Mouse (Mus musculus): ENCODE results near the gene 4930402K13Rik. TPM values are rescaled to one million over a fixed set of nuclear protein-coding genes. Genes with fewer than 3 reads are reported as not detected.
A peak's percentile ranks its signal among the peaks of the same experiment; 100 is the strongest.
"Not testable (repeated sequence)": the region's sequence is repeated elsewhere in the genome, so short reads cannot be mapped to it uniquely, and the experiment has no call there.

4930402K13Rik gene
- not detected for total RNA-seq (2022)

DNA sequence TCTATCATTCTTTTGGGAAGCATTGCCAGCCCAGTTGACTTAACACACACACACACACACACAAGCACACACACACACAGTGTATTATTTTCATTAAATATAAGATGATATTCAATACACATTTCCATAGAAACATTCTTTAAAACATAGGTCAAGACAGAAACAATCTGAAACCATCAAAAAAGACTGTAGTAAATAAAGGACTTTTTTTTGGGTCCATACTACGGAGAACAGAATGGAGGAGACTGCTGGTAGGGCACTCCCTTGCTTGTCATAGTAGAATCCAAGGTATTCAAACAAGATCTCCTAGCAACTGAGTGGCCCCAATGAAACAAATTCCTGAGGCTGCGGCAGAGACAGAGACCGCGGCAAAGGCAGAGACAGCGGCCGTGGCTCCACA lies at the start of gene 4930402K13Rik:
Gene 4930402K13Rik, plus strand, starts transcription at position 301 of the 400 bp plus-strand sequence.
- DNase-seq = no peak

DNA sequence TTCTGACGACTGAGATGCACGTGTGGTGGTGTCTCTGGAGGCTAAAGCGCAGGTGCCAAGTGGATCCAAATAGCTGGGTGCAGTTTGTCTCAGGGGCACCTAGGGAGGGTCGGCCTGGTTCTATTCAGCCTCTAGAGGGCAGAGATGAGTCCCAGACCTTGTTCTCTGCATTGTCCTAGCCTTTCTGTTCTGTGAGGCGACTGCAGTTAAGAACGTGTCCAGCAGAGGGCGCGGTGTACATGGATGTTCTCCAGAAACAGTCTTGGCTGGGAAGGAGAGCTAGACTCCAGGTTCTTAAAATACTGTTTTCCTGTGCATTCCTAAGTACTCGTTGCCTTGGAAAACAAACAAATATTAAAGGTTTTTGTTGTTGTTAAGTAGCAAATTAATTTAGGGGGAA lies 43.4 kb upstream of the 4930402K13Rik start:
- peak; percentile 54 for DNase-seq

DNA sequence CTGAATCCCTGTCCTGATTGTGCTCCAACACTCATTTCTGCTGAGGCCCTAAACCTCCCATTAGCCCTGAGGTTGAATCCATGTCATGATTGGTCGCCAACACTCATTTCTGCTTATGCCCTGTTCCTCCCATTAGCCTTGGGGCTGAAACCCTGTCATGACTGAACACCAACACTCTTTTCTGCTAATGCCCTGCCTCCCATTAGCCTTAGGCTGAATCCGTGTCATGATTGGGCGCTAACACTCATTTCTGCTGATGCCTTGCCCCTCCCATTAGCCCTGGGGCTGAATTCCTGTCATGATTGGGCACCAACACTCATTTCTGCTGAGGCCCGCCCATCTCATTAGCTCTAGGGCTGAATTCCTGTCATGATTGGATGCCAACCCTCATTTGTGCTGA lies 42.3 kb upstream of the 4930402K13Rik start:
- no peak for DNase-seq

DNA sequence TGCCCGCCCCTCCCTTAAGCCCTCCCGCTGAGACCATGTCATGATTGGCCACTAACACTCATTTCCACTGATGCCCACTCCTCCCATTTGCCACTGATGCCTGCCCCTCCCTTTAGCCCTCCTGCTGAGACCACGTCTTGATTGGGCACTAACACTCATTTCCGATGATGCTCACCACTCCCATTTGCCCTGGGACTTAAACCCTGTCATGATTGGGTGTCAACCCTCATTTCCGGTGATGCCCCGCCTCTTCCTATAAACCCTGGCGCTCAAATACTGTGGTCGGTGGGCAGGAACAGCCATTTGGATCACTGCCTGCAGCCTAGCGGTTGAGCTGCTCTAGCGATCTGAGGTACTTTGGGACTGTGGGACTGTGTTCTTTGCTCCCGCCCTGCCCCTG lies 41.6 kb upstream of the 4930402K13Rik start, which contains the start of gene Fthl17f:
Gene Fthl17f, plus strand, starts transcription at position 301 of the 400 bp plus-strand sequence.
- not testable (repeated sequence) for DNase-seq

DNA sequence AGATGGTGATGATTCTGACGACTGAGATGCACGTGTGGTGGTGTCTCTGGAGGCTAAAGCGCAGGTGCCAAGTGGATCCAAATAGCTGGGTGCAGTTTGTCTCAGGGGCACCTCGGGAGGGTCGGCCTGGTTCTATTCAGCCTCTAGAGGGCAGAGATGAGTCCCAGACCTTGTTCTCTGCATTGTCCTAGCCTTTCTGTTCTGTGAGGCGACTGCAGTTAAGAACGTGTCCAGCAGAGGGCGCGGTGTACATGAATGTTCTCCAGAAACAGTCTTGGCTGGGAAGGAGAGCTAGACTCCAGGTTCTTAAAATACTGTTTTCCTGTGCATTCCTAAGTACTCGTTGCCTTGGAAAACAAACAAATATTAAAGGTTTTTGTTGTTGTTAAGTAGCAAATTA lies 26.7 kb upstream of the 4930402K13Rik start:
- DNase-seq = not testable (repeated sequence)

DNA sequence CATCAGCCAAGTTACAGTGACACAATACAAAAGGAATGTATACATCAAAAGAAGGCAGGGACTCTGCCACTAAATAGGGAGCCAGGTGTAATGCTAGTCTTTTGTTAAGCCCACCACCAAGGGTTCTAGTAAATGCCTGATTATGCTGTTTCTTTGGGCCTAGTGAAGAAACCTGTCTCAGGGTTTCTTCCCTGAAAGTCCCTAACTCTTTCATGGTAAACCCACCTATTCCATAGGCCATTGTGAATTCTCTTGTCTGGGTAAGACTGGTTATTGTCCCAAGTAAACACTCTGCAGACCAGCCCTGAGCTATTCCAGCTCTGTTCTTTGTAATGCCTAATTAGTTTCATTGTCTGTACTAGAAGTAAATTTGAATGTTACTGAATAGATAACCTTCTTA lies 9.3 kb upstream of the 4930402K13Rik start:
- not testable (repeated sequence) for DNase-seq

DNA sequence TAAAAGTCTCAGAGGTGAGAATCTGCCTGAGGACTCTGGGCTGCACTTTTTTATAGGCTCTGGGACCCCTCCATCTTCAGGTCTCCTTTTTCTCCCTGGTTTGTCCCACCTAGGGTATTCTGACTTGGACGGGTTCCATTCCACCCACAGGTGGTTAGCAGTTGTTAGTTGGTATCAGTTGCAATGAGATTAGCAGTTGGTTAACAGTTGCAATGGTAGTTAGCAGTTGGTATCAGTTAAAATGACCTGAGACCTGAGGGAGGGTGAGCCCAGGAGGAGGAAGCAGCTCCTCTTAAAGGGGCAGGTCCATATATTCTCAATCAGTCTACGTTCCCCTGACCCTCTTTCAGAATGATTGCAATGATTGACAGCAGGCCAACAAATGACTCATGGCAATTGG lies 6.0 kb downstream of the 4930402K13Rik start:
- no peak for DNase-seq

DNA sequence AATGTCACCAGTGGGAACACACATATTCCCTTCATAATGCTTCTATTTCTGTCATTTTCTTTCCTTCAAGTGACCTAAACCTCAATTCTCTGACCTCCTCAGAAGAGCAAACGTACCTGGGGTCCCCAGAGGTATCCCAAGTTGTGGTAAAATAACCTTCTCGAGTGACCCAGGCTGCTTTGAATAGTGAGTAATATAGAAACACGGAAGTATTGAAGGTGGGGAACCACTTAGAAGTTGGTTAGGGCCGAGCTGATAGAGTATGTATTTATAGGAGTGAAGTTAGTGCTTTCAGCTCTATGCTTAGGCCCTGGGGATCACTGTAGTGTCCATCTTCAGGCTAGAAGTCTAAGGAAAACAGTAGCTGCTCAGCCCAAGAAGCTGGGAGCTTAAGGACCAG lies 20.6 kb downstream of the 4930402K13Rik start:
- DNase-seq = no peak

DNA sequence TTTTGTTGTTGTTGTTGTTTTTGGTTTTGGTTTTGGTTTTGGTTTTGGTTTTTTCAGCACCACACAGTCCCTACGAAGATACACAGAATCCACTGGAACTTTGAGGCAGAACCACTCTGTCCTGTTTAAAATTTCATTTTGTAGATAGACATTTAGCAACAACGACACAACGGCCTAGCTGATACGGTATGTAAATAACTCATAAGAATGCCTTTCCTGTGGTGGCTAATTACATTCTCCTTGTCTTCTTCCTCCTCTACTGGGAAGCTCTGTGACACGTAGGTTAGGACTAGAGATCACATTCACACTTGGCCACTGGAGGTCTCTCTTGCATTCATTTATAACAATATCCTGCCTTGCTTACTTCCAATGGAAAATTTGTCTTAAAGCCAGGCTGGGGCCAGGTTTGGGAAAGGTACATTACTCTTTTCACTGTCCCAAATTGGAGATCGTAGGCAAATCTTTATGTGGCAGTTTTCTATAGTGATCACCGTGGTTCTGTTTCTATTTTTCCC lies 24.0 kb downstream of the 4930402K13Rik start:
- no peak for DNase-seq

DNA sequence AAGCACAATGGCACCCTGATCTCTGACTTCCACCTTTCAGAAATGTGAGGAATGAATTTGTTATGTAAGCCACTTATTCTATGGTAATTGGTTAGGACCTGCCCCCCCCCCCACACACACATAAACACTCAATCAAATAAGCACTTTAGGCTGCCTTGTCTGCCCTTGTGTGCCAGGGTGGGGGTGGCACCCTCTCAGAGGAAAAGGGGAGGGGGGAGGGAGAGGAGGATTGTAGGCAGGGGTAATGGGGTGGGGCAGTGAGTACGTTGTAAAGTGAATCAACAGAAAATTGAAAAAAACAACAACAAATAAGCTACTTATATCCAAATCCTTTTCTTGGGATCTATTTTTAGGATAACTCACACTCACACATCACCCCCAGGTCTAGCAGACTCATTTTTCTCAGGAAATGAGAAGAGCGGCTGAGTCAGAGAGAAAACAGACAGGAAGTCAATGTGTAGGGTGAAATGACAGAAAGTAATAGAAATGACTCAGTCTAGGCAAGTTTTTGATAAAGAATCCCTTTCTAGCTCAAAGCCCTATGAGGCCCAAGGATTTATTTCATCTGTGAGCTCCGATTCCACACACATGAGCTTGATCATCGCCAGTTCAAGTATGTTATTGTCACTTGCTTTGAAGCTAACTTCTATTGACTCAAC lies 35.1 kb downstream of the 4930402K13Rik start:
- no peak for DNase-seq

DNA sequence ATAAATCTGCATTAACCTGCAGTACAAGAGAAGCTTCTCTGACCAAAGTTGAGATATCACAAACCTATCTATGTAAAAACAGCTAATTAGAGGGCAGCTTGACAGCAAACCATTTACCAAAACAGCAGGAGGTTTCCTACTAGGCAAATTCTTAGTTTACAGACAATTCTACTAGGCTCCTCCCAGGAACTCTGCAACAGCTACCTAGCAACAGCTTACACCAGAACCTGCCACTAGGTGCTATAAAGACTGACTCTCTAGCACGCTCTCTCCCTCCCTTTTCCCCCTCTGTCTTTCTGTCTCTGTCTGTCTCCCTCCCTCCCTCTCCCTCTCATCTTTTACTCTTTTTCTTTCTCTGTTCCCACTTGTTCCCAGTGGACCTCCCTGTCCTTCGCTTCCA lies 38.3 kb downstream of the 4930402K13Rik start:
- DNase-seq = no peak

Other genes starting within 250 kb of the 4930402K13Rik start
- gene Gm5751, start 230.3 kb upstream of the 4930402K13Rik start, total RNA-seq (2022) = not detected
- gene B630019K06Rik, start 212.2 kb upstream of the 4930402K13Rik start, total RNA-seq (2022) = 10 to 100 TPM; 11.7 to 13.7 (median 13.1) TPM
- gene Fthl17b, start 141.6 kb upstream of the 4930402K13Rik start, total RNA-seq (2022) = not detected
- gene Fthl17c, start 128.0 kb upstream of the 4930402K13Rik start, total RNA-seq (2022) = not detected
- gene Fthl17d, start 117.8 kb upstream of the 4930402K13Rik start, total RNA-seq (2022) = not detected
- not detected for gene Fthl17e, start 71.1 kb upstream of the 4930402K13Rik start, total RNA-seq (2022)
- gene Fthl17f, start 41.5 kb upstream of the 4930402K13Rik start, total RNA-seq (2022) = not detected
- 1 to 10 TPM; 2.3 to 4.9 (median 3.8) TPM for gene Lancl3, start 95.3 kb downstream of the 4930402K13Rik start, total RNA-seq (2022)
- not detected for gene Gm14862, start 152.3 kb downstream of the 4930402K13Rik start, total RNA-seq (2022)
- gene Xk, start 168.2 kb downstream of the 4930402K13Rik start, total RNA-seq (2022) = 1 to 10 TPM; 2.5 to 2.7 (median 2.5) TPM
- not detected for gene H2al1m, start 179.2 kb downstream of the 4930402K13Rik start, total RNA-seq (2022)
- not detected for gene H2al1k, start 246.1 kb downstream of the 4930402K13Rik start, total RNA-seq (2022)

Measured in adrenal gland, adult 8-10 months (tissue).